Mouse (Mus musculus): ENCODE data around the gene Efnb2. TPM values are rescaled to one million over a fixed set of nuclear protein-coding genes. Genes with fewer than 3 reads are reported as not detected.

Gene Efnb2
- polyA plus RNA-seq, 1 experiment from 2014 or later = 33.8 TPM

DNA sequence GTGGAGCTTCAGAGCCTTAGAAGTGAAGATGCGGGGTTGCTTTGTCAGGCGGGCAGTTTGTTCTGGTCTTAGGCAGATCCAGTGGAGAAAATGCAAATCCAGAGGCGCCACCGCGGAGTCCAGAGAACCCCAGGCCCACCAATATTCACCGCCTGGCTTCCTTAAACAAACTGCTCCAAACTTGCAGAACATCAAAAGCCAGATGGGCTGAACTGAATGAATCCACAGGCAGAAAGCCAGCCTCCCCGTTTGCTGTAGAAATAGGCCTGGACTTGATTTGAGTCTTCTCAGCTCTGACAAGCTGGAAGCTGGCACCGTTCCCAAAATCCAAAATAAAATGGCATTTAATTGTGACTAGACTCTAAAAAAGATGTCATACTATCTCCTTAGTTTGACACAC is 11.1 kb downstream of the Efnb2 start:
- Histone ChIP-seq H3K36me3 (peaks cover 58% of the 10 kb centered on the region), H3K4me1 (replicated peaks) (peaks cover 88% of the 10 kb centered on the region)
- 62% methylated on average over 8 of the region's 8 CpGs for WGBS

DNA sequence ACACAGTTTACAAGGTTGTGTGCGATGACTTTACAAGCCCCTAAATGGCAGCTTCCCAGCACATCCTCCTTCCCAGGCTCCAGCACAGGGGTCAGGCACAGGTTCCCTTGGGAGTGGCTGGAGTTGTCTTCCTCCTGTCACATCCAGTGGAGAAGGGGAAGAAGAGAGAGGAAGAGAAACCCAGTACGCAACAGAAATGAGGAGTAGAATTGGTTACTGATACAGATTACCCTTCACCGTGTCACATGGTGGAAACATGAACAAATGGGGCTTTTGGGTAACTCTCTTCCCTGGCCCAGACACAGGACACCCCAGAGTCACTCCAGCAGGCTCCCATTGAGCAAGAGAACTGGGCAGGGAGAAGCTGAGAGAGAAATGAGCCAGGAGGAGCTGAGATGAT is 11.5 kb downstream of the Efnb2 start:
- DNase-seq (ENCODE audit: low spot score) = no peak
- peaks cover 85% of the 10 kb centered on the region for H3K4me1 ChIP-seq (replicated peaks)
- peaks cover 44% of the 10 kb centered on the region for H3K27me3 ChIP-seq (ENCODE audit: insufficient read depth, poor library complexity, severe bottlenecking)
- H3K27ac ChIP-seq = peak overlapping the region; percentile 56
- 89% methylated on average over 3 of the region's 3 CpGs for WGBS
- peaks cover 58% of the 10 kb centered on the region for H3K36me3 ChIP-seq
- no peaks in the 10 kb centered on the region for H3K9me3 ChIP-seq
- H3K4me3 ChIP-seq = no peak overlapping the region

More for the DNA sequence above, 11.1 kb downstream of the Efnb2 start:
- Histone ChIP-seq H3K27me3 (ENCODE audit: insufficient read depth, poor library complexity, severe bottlenecking) (peaks cover 44% of the 10 kb centered on the region), H3K4me3 (no peak overlapping the region), H3K9me3 (no peaks in the 10 kb centered on the region), H3K27ac (peak overlapping the region; percentile 56; the same call in 1 of the 2 replicates)
- DNase-seq (ENCODE audit: low spot score) = no peak

DNA sequence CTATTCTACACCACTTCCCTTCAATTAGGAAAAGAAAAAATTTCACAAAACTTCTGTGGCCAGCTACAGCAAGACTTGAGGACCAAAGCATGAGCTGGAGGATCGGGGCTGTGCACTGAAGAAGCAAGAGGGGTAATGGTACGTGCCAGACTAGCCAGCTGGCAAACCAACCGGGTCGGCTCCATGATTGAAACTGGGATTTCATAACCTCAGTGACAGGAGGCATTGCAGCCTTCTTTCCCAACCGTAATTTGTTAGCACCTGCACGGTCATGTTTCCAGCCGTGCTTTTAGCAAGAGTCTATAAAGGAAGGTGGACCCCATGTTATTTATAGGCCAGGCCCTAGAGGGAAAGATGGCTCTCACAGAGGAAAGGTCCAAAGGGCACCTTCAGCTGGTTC is 12.4 kb downstream of the Efnb2 start:
- 90% methylated on average over 7 of the region's 7 CpGs for WGBS
- peaks cover 84% of the 10 kb centered on the region for H3K4me1 ChIP-seq (replicated peaks)
- no peak for DNase-seq (ENCODE audit: low spot score)
- no peaks in the 10 kb centered on the region for H3K9me3 ChIP-seq
- peaks cover 44% of the 10 kb centered on the region for H3K27me3 ChIP-seq (ENCODE audit: insufficient read depth, poor library complexity, severe bottlenecking)
- peaks cover 59% of the 10 kb centered on the region for H3K36me3 ChIP-seq
- H3K4me3 ChIP-seq = no peak overlapping the region
- no peak overlapping the region; the same call in 1 of the 2 replicates for H3K27ac ChIP-seq

DNA sequence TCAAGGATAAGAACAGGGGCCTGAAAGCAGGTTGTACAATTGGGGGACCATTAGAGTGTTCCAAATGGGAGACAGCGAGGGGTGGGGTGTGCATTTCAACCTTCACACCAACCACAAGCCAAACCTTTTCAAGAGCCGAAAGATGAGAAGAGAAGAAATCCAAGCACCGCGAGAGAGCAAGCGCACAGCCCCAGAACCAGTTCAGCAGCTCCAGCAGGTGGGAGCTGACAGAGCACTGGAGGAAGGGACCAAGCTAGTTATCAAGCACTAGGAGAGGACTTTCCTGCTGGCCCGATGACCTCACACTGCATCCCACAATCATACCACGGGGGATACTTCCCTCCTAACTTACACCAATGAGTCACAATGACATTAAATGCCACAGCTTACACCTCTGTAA is 13.2 kb downstream of the Efnb2 start:
- no peak overlapping the region for H3K27ac ChIP-seq
- H3K4me1 ChIP-seq (replicated peaks) = peaks cover 84% of the 10 kb centered on the region
- no peaks in the 10 kb centered on the region for H3K9me3 ChIP-seq
- H3K36me3 ChIP-seq = peaks cover 61% of the 10 kb centered on the region
- peaks cover 38% of the 10 kb centered on the region for H3K27me3 ChIP-seq (ENCODE audit: insufficient read depth, poor library complexity, severe bottlenecking)
- no peak overlapping the region for H3K4me3 ChIP-seq
- WGBS = 77% methylated on average over 7 of the region's 7 CpGs
- no peak for DNase-seq (ENCODE audit: low spot score)

DNA sequence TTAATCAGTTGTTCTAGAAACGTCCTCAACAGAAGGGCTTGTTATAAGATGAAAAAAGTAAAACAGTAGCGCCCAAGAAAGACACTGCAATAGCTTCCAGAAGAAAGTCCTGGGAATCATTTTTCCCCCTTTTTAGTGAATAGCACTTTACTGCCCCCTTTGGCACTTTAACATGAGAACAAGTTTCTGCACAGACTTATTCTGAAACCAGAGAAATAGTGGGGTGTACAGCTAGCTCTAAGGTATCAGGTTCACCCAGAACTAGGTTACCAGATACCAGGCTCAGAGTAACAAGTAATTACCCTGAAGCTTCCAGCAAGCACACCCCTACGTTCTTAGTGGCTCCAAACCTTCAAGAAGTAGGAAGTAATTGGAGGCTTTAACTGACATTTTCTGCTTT is 13.7 kb downstream of the Efnb2 start:
- Histone ChIP-seq H3K27me3 (ENCODE audit: insufficient read depth, poor library complexity, severe bottlenecking) (peaks cover 33% of the 10 kb centered on the region), H3K27ac (no peak overlapping the region), H3K4me1 (replicated peaks) (peaks cover 83% of the 10 kb centered on the region), H3K4me3 (no peak overlapping the region), H3K9me3 (no peaks in the 10 kb centered on the region), H3K36me3 (peaks cover 61% of the 10 kb centered on the region)
- 78% methylated on average over 3 of the region's 3 CpGs for WGBS
- DNase-seq (ENCODE audit: low spot score) = no peak

DNA sequence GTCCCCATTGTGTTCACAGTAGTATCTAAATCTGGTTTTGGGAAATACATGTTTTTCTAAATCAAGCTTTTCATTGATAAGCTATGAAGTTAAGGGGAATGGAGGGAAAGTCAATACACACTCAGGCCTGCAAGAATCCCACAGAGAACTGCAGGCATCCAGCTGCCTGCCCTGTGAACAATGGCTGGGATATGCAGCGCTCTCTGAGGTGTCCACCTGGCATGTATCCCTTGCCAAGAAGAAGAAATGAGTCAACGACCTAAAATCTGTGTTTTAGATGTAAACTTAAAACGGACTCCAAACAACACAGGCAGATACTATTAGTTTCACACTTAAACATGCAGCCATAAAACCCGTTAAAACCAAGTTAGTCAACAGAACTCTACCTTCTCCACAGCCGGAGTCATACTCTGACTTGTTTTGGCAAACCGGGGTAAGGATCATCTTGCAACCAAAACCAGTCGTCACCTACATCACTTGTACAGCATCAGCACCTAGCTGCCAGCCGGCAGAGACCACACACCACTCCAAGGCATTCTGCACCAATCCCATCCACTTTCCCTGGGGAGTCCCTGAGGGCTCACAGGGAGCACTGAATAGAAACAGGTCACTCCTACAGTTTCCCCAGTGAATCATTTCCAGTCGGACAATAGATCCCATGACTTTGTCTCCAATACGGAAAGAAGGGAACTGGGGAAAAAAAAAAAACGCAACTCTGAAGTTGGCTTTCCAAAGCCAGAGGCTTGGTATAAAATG is 16.7 kb downstream of the Efnb2 start:
- H3K27ac ChIP-seq = no peak overlapping the region
- H3K4me3 ChIP-seq = no peak overlapping the region
- H3K36me3 ChIP-seq = peaks cover 52% of the 10 kb centered on the region
- WGBS = 76% methylated on average over 11 of the region's 11 CpGs
- H3K9me3 ChIP-seq = no peaks in the 10 kb centered on the region
- DNase-seq (ENCODE audit: low spot score) = no peak
- peaks cover 16% of the 10 kb centered on the region; the same call in 1 of the 2 replicates for H3K27me3 ChIP-seq (ENCODE audit: insufficient read depth, poor library complexity, severe bottlenecking)
- H3K4me1 ChIP-seq (replicated peaks) = peaks cover 78% of the 10 kb centered on the region

DNA sequence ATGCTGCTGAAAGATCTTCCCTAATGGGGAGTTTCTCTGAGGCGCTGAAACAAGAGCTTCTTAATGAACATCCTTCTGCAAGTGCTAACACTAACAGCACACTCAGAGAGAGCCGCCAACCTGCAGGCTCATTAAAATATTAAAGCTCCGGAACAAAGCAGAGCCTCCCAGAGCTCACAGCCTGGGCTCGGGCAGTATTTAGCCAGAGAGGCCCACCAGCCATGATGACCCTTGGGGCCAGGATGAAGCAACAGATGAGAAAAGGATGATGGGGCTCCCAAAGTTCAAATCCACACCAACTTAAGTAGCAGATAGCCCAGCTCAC is 20.8 kb downstream of the Efnb2 start:
- peaks cover 61% of the 10 kb centered on the region for H3K36me3 ChIP-seq

DNA sequence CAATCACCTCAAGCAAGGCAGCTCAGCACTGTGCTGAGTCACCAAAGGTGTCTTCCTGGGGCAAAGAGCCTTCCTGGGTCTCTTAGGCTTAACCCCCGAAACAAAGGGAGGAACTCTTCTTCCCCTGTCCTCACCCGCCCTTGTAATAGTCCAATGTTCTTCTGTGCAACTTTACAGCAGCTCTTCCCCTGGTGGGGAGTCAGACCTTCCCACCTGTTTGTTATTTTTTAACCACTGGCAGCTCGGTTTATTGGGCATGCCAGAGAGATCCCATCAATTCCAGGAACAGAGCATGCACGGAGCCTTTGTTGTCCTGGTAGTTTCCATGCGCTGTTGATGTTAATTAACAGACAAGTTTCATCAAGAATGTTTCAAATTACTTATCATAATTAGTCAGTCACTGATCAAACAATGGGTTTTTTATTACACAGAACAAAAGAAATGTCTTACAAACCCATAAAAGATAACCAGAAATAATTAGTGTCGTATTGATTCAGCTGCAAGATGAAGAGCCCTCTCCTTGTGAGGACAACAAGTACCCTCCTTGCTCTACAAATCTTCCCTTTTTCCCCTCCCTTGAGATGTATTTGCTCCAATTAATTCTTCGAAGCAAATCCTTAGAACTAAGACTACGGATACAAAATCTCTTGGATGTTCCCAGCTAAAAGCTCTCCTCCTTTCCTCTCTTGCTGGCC is 21.3 kb downstream of the Efnb2 start:
- H3K27ac ChIP-seq = no peak overlapping the region
- no peak for DNase-seq (ENCODE audit: low spot score)
- peaks cover 54% of the 10 kb centered on the region for H3K4me1 ChIP-seq (replicated peaks)
- no peak overlapping the region for H3K4me3 ChIP-seq
- H3K9me3 ChIP-seq = no peaks in the 10 kb centered on the region
- H3K27me3 ChIP-seq (ENCODE audit: insufficient read depth, poor library complexity, severe bottlenecking) = no peaks in the 10 kb centered on the region
- peaks cover 66% of the 10 kb centered on the region for H3K36me3 ChIP-seq
- 52% methylated on average over 8 of the region's 8 CpGs for WGBS

More for the DNA sequence above, 20.8 kb downstream of the Efnb2 start:
- Histone ChIP-seq H3K4me3 (no peak overlapping the region), H3K9me3 (no peaks in the 10 kb centered on the region), H3K4me1 (replicated peaks) (peaks cover 54% of the 10 kb centered on the region), H3K27me3 (ENCODE audit: insufficient read depth, poor library complexity, severe bottlenecking) (no peaks in the 10 kb centered on the region), H3K27ac (no peak overlapping the region)
- 8% methylated on average over 4 of the region's 4 CpGs for WGBS
- no peak for DNase-seq (ENCODE audit: low spot score)

DNA sequence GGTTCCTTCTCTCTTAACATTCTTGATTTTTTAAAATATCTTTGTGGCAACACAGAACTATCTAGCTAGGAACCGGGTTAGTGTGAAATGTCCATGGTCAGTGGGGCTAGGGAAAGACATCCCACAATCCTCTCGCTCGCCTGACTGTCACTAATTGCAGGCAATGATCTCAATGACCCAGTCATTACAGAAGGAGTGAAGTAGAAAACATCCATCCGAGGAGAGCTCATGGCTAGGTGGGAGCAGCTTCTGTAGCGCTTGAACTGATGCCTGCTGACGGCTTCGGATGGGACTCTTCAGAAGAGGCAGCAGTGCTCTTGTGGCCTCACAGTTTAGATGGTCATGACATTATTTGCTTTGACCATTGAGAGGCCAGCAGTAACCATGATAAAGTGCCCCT is 29.6 kb downstream of the Efnb2 start:
- 89% methylated on average over 7 of the region's 7 CpGs for WGBS
- Histone ChIP-seq H3K27ac (no peak overlapping the region), H3K4me3 (no peak overlapping the region), H3K27me3 (ENCODE audit: insufficient read depth, poor library complexity, severe bottlenecking) (no peaks in the 10 kb centered on the region), H3K36me3 (peaks cover 89% of the 10 kb centered on the region), H3K9me3 (no peaks in the 10 kb centered on the region), H3K4me1 (replicated peaks) (peaks cover 23% of the 10 kb centered on the region)
- no peak for DNase-seq (ENCODE audit: low spot score)

DNA sequence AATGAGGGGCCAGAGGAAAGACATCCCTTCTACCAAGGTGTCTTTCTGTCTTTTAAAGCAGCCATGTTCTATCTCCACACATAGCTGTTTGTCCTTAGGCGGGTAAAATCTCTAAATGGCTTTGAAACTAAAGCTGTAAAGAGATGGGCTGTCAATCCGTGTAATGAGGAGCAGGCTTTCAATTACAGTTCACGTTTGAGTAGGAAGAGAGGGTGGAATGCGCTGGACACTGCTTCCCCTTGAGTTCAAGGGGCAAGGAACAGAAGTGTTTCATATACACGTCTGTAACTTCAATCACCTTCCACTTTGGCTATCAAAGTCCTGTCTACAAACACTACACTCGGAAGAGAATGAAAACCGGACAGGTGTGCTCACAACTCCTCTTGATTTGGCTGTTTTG is 37.0 kb downstream of the Efnb2 start:
- Histone ChIP-seq H3K27me3 (ENCODE audit: insufficient read depth, poor library complexity, severe bottlenecking) (no peaks in the 10 kb centered on the region), H3K4me1 (replicated peaks) (peaks cover 54% of the 10 kb centered on the region), H3K27ac (no peak overlapping the region), H3K9me3 (no peaks in the 10 kb centered on the region), H3K36me3 (peaks cover 90% of the 10 kb centered on the region), H3K4me3 (no peak overlapping the region)
- WGBS = 62% methylated on average over 7 of the region's 7 CpGs
- DNase-seq (ENCODE audit: low spot score) = no peak

DNA sequence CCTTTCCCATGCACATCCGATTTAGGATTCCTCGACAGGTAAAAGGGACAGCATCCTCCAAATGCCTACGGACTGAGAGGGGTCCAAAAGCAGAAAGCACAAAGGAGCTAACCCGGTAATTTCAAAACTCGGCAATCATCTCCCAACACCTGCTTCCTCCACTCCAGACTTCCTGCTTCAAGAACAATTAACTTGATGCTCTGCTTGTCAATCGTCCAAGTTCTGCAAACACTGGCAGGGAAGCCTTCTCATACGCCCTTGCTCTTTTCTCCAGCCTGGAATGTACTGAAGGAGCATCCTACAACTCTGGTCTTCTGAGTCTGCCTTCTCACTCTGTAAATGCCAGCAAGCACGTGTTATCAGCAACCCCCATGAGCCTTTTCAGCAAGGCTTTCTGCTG is 37.6 kb downstream of the Efnb2 start:
- Histone ChIP-seq H3K27me3 (ENCODE audit: insufficient read depth, poor library complexity, severe bottlenecking) (no peaks in the 10 kb centered on the region), H3K4me3 (no peak overlapping the region), H3K9me3 (no peaks in the 10 kb centered on the region), H3K36me3 (peaks cover 90% of the 10 kb centered on the region), H3K4me1 (replicated peaks) (peaks cover 57% of the 10 kb centered on the region), H3K27ac (no peak overlapping the region)
- no peak for DNase-seq (ENCODE audit: low spot score)
- WGBS = 73% methylated on average over 8 of the region's 8 CpGs

DNA sequence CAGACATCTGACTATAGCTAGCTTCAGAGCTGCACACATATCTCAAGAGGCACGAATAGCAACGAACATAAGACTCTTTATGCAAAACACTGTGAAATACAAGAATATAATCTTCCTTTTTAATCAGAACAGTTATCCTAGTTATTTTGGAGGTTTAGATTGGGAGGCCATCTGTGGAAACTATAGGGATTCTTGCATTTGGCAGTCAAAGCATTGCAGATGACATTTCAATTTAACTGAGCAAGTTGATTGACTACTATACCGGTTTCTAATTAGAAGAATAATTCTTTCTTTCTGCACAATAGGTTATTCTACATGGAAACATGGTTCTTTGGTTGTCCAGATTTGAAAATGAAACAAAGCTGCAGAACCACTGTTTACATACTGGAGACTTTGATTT is 38.6 kb downstream of the Efnb2 start:
- Histone ChIP-seq H3K9me3 (no peaks in the 10 kb centered on the region), H3K27ac (no peak overlapping the region), H3K4me3 (no peak overlapping the region), H3K36me3 (peaks cover 90% of the 10 kb centered on the region), H3K4me1 (replicated peaks) (peaks cover 57% of the 10 kb centered on the region), H3K27me3 (ENCODE audit: insufficient read depth, poor library complexity, severe bottlenecking) (no peaks in the 10 kb centered on the region)
- DNase-seq (ENCODE audit: low spot score) = no peak
- WGBS = 92% methylated on average over 3 of the region's 3 CpGs

DNA sequence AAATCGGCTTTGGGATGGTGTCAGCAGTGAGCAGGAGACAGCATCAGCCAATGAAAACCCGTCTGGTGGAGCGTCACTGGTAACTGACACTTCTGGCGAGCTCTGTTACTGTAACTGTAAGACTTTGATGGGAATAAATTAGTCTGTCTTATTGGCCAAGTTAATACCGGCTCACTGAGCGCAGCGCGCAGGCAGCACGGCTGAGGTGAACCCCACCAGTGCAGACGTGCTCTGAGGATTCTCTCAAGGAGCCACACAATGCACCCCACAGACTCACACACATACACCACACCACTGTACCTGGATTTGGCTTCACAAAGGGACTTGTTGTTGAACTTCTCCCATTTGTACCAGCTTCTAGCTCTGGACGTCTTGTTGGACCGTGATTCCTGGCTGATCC is 39.0 kb downstream of the Efnb2 start:
- DNase-seq (ENCODE audit: low spot score) = no peak
- Histone ChIP-seq H3K4me3 (no peak overlapping the region), H3K9me3 (no peaks in the 10 kb centered on the region), H3K36me3 (peaks cover 88% of the 10 kb centered on the region), H3K27ac (no peak overlapping the region), H3K4me1 (replicated peaks) (peaks cover 57% of the 10 kb centered on the region), H3K27me3 (ENCODE audit: insufficient read depth, poor library complexity, severe bottlenecking) (no peaks in the 10 kb centered on the region)
- 90% methylated on average over 12 of the region's 12 CpGs for WGBS
